Mouse (Mus musculus) neural tube, embryonic 14.5 days (tissue): ENCODE measurements around the gene Cldn7. TPM values are rescaled to one million over a fixed set of nuclear protein-coding genes. Genes with fewer than 3 reads are reported as not detected.
A peak's percentile ranks its signal among the peaks of the same experiment; 100 is the strongest.
"Not testable (repeated sequence)": the region's sequence is repeated elsewhere in the genome, so short reads cannot be mapped to it uniquely, and the experiment has no call there.

ENCODE experiments used
- ATAC-seq: fragments of 200-750 bp; cut with Nextera tagmentation; 2 replicates; pipeline ENCODE4 v1.8.0; 2017; ENCODE audit warnings: low read depth, mild to moderate bottlenecking, moderate TSS enrichment, moderate library complexity
- H3K27ac ChIP-seq: fragments of 300-500 bp; sonication (generic); 2 replicates; pipeline ENCODE4 v1.5.1; 2014; ENCODE audit warnings: low read depth, mild to moderate bottlenecking, control low read depth, low read length, moderate library complexity, mixed read lengths
- H3K27me3 ChIP-seq: fragments of 300-500 bp; sonication (generic); 2 replicates; pipeline ENCODE4 v1.6.1; 2014; ENCODE audit warnings: low read length; ENCODE audit not compliant: control insufficient read depth, insufficient read depth
- H3K36me3 ChIP-seq: fragments of 300-500 bp; sonication (generic); 2 replicates; pipeline ENCODE4 v1.6.1; 2014; ENCODE audit warnings: low read length, mixed read lengths; ENCODE audit not compliant: control insufficient read depth, insufficient read depth
- H3K4me1 ChIP-seq: fragments of 300-500 bp; sonication (generic); 2 replicates; pipeline ENCODE4 v1.6.1; 2014; ENCODE audit warnings: low read length; ENCODE audit not compliant: control insufficient read depth, insufficient read depth
- H3K4me2 ChIP-seq: fragments of 300-500 bp; sonication (generic); 2 replicates; pipeline ENCODE4 v1.6.1; 2014; ENCODE audit warnings: mild to moderate bottlenecking, low read depth, low read length, control low read depth
- H3K4me3 ChIP-seq: fragments of 300-500 bp; sonication (generic); 2 replicates; pipeline ENCODE4 v1.5.1; 2014; ENCODE audit warnings: low read depth, low read length, control low read depth, mixed read lengths
- H3K9ac ChIP-seq: fragments of 300-500 bp; sonication (generic); replicated peaks from 2 replicates; pipeline ENCODE4 v1.6.1; 2014; ENCODE audit warnings: low read depth, mild to moderate bottlenecking, control low read depth, low read length, mixed read lengths
- H3K9me3 ChIP-seq: fragments of 300-500 bp; sonication (generic); 2 replicates; pipeline ENCODE4 v1.6.1; 2016; ENCODE audit warnings: low read length; ENCODE audit not compliant: control insufficient read depth
- WGBS: fragments of 180-500 bp; shearing (Covaris S2); extraction: QIAGEN DNeasy Blood & Tissue Kit; methylation state at CpG from one replicate; pipeline ENCODE4 v1.1.7; 2014; 5-methylcytosine and 5-hydroxymethylcytosine counted together
- polyA plus RNA-seq: library from polyadenylated mRNA; unstranded; fragments of >200 nt; fragmentation: Nextera tagmentation; extraction: Ambion mirVana; gene quantifications from 2 replicates; pipeline ENCODE4 v1.2.1, GENCODE M21; 2014

The Cldn7 gene
- polyA plus RNA-seq, 1 experiment from 2014 or later: 0.33 TPM

DNA sequence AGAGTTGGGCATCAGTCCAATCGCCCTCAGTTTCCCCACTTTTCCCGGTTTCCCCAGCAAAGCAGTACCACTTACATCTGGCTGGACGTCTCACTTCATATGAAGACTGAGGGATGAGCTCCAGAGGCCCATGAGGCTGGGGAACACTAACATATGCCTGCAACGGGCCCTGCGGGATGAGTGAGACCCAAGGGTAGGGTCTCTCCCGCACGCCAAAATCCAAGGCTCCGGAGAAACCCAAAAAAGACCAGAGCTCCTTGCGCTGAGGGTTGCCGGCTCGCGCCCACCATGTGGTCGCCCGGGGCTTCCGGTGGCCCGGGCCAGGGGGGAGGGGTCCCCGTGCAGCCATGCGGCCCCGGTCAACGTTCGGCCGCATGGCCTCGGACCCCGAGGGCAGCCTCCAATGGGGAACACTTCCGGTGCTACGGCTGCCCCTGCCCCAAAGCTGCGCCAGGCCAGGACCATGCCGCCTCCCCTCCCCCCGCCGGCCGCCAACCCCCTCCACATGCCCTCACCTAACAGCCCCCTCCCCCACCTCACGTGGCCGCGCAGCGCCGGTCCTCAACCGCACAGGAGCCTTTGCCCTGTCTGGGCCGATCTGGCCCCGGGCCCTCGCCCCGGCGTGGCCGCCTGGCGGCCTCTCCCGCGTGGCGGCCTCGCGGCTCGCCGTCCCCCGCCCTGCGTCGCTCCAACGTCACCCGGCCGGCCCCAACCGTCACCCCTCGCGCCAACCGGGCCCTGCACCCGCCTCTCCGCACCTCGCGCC is 44.1 kb upstream of the Cldn7 start:
- H3K27ac ChIP-seq: peak overlapping the region; percentile 90
- no peaks in the 10 kb centered on the region for H3K9me3 ChIP-seq
- peak overlapping the region; percentile 92 for H3K4me3 ChIP-seq
- H3K27me3 ChIP-seq: no peaks in the 10 kb centered on the region
- peaks cover 21% of the 10 kb centered on the region for H3K4me1 ChIP-seq
- WGBS: 0% methylated on average over 38 of the region's 65 CpGs
- peaks cover 25% of the 10 kb centered on the region for H3K36me3 ChIP-seq
- peak overlapping the region; percentile 92 for H3K4me2 ChIP-seq
- peak; percentile 26 for ATAC-seq
- H3K9ac ChIP-seq: peak overlapping the region; percentile 87

DNA sequence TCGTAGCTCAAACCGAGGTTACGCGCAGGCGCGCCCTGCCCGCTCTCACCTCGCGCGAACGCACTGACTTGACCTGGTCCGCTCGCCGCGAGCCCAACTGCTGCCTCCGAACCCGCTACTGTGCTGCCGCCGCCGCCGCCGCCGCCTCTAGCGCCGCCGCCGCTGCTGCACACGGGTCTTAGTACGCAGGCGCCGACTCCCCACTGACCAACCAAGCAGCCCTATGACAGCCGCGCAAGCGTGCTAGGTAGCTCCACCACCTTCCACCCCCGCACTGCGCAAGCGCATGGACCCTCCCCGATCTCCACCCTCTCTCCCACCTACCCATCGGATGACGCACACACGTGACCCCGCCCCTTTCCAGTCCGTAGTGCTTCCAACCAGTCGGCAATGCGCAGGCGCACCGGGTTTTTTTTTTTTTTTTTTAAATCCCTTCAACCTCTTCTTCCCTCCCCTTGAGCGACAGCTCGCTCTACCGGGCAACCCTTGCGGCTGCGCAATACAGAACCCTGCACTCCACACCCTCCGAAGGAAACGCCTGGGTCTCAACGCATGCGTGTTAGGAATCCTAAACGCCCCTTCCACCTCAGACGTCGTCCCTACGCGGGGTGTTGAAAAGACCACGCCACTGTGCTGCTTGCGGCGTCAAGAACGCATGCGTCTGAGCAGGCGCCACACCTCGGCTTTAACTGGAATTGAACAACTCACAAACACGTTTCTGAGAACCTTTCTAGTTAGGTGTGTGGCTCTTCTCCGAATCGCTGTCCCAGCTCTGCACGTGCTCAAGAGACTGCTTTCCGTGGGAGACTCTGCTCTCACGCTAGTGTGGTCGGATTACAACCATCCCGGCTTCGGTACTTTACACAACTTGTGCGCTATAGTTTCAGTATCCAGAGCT is 43.2 kb upstream of the Cldn7 start, which contains the start of gene Eif5a:
Gene Eif5a (minus strand): TSS at position 845 of the 898 bp plus-strand sequence.
- no peaks in the 10 kb centered on the region for H3K9me3 ChIP-seq
- H3K4me3 ChIP-seq: peak within 1 kb of the TSS; percentile 92
- peak within 1 kb of the TSS; percentile 90 for H3K27ac ChIP-seq
- H3K27me3 ChIP-seq: no peaks in the 10 kb centered on the region
- ATAC-seq: peak; percentile 96
- H3K4me1 ChIP-seq: peaks cover 17% of the 10 kb centered on the region
- H3K4me2 ChIP-seq: peak within 1 kb of the TSS; percentile 92
- WGBS: under 1% methylated on average over 71 of the region's 78 CpGs
- H3K36me3 ChIP-seq: peaks cover 16% of the 10 kb centered on the region
- H3K9ac ChIP-seq: peak within 1 kb of the TSS; percentile 87

DNA sequence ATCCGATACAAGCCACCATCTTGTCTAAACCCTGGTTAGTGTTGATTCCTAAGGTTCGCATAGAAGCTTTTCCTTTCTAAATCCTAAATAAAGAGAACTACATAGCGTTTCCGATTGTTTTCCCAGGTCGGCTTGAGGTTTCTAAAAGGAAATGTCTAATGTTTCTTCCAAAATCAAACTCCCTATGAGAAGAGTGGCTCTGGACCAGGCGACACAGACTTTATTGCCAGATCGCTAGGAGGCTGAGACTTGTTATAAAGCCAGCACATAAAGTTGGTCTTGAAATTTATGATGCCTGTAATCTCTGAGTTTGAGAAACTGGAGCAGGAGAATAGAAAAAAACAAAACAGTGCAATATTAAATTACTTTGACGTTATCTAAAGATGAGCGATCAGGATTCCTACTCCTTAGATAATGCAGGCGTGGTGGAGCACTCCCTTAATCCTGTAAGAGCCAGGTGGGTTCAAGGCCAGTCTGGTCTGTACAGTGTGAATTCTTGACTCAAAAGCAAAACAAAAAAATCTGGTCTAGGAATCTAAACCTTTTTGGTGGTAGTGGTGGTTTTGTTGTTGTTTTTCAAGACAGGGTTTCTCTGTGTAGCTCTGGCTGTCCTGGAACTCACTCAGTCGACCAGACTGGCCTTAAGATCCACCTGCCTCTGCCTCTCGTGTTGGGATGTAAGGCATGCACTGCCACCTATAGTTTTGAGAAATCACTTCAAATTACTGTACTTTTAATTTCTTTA is 42.4 kb upstream of the Cldn7 start:
- Histone ChIP-seq H3K9ac (peak overlapping the region; percentile 26), H3K9me3 (no peaks in the 10 kb centered on the region), H3K4me1 (peaks cover 17% of the 10 kb centered on the region), H3K36me3 (peaks cover 16% of the 10 kb centered on the region; the same call in 1 of the 2 replicates), H3K27ac (peak overlapping the region; percentile 73), H3K4me3 (peak overlapping the region; percentile 34), H3K4me2 (peak overlapping the region; percentile 71), H3K27me3 (no peaks in the 10 kb centered on the region)
- no peak for ATAC-seq
- WGBS: 2% methylated on average over 12 of the region's 12 CpGs

DNA sequence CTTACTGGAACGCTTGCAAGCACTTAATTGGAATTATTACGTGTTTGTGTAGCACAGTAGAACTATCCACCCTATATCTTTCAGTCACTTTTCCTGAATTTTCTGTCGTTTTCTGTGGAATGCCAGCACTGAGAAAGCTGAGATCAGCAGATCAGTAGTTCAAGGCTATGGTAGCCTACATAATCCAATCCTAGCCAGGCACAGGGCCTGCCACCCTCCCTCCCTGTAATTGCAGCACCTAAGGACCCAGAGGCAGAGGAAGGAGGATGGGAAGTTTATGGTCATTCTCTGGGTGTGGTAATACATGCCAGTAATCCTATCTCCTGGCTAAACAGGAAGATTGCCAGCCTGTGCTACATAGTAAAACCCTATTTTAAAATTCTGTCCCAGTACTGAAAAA is 41.8 kb upstream of the Cldn7 start:
- Histone ChIP-seq H3K27ac (peak overlapping the region; percentile 73), H3K4me3 (0 out of 2 replicates have a peak overlapping the region, but pooled peaks have one; percentile 34), H3K9ac (no peak overlapping the region), H3K4me1 (peaks cover 17% of the 10 kb centered on the region), H3K27me3 (no peaks in the 10 kb centered on the region), H3K4me2 (peak overlapping the region; percentile 71), H3K9me3 (no peaks in the 10 kb centered on the region), H3K36me3 (peaks cover 10% of the 10 kb centered on the region; the same call in 1 of the 2 replicates)
- WGBS: 72% methylated on average over 3 of the region's 3 CpGs
- no peak for ATAC-seq

DNA sequence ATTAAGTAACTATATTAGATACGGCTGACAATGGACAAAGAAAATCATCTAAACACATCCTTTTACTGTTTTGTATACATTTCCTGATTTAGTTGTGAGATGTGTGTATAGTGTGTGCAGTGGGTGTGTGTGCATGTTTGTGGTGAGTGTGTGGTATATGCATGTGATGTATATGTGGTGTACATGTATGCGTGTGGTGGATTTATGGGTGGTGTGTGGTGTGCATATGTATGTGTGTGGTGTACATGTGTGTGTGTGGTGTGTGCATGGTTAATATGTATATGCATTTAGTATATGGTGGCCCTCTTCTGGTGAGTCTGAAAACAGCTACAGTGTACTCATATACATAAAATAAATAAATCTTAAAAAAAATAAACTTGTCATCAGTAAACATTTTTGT is 37.1 kb upstream of the Cldn7 start:
- Histone ChIP-seq H3K4me3 (no peak overlapping the region), H3K4me1 (peaks cover under 1% of the 10 kb centered on the region; the same call in 1 of the 2 replicates), H3K4me2 (no peak overlapping the region), H3K9me3 (no peaks in the 10 kb centered on the region), H3K9ac (no peak overlapping the region), H3K36me3 (no peaks in the 10 kb centered on the region), H3K27me3 (no peaks in the 10 kb centered on the region), H3K27ac (no peak overlapping the region)
- no peak for ATAC-seq
- 92% methylated on average over 2 of the region's 2 CpGs for WGBS

DNA sequence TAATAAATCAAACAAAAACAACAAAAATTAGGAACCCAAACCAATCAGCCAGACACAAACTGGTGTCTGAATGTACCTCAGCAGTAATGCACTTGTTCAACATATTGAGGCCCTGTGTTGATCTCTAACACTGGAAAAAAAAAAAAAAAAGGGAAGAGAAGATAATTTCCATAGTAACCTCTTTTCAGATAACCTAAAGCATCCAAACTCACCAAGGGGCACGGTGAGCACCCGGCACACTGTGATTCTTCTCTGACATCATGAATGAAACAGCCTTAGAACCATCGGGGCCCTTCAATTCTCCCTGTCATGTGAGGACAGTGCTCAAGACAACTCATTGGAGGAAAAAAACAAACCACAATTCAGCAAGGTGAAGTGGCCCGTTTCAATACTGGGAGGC is 34.9 kb upstream of the Cldn7 start:
- Histone ChIP-seq H3K36me3 (no peaks in the 10 kb centered on the region), H3K27me3 (no peaks in the 10 kb centered on the region), H3K4me3 (no peak overlapping the region), H3K27ac (no peak overlapping the region), H3K9me3 (no peaks in the 10 kb centered on the region), H3K4me2 (no peak overlapping the region), H3K9ac (no peak overlapping the region), H3K4me1 (no peaks in the 10 kb centered on the region)
- 86% methylated on average over 4 of the region's 4 CpGs for WGBS
- no peak for ATAC-seq

DNA sequence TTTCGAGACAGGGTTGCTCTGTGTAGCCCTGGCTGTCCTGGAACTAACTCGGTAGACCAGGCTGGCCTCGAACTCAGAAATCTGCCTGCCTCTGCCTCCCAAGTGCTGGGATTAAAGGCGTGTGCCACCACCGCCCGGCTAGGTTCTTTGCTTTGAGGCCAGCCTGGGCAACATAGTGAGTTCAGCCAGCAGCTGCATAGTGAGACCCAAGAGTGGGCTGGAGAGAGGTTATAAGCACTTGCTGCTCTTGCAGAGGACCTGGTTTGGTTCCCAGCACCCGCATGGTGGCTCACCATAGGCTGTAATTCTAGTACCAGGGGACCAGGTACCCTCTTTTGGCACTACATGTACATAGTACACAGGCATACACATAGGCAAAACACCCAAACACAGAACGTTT is 34.4 kb upstream of the Cldn7 start:
- H3K9ac ChIP-seq, H3K9me3 ChIP-seq, H3K4me3 ChIP-seq, H3K27ac ChIP-seq, H3K36me3 ChIP-seq, H3K27me3 ChIP-seq, H3K4me1 ChIP-seq, ATAC-seq, H3K4me2 ChIP-seq: not testable (repeated sequence)
- 87% methylated on average over 8 of the region's 8 CpGs for WGBS

DNA sequence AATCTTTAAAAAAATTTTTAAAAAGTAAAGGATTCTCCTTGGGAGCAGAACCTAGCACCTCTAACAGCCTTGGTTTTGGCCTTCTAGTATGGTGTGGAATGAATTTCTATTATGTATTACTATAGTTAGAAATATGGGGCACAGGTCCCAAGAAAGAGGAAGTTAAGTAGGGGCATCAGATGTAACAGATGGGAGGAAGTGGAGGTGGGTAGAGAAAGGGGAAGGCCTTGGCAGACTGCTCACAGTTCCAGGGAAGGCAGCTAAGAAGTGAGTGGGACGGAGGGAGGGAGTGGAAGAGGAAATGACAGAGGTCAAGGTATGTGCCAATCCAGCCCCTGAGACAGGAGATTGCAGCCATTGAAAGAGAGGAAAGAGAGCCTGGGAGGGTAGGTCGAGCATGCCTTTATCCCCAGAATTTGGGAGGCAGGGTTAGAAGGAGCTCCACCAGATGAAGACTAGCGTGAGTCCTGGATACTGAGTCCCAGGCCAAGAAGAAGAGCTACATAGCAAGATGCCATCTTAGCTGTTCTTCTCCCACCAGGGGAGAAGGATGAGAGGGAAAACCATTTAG is 33.5 kb upstream of the Cldn7 start:
- Histone ChIP-seq H3K27ac (no peak overlapping the region), H3K4me2 (no peak overlapping the region), H3K36me3 (no peaks in the 10 kb centered on the region), H3K27me3 (no peaks in the 10 kb centered on the region), H3K4me1 (0 out of 2 replicates have a peak, but pooled peaks cover under 1% of the 10 kb centered on the region), H3K9ac (no peak overlapping the region), H3K9me3 (no peaks in the 10 kb centered on the region), H3K4me3 (no peak overlapping the region)
- no peak for ATAC-seq
- 66% methylated on average over 3 of the region's 3 CpGs for WGBS
